In genomic region chr11:96981461-96981860, GRCm38 (mm10) we compare ENCODE assay signal across 16 mouse cellular contexts. TPM values are rescaled to one million over a fixed set of nuclear protein-coding genes. Genes with fewer than 3 reads are reported as not detected.
"Had no signal": no experiment of that assay in that cellular context is flagged by ENCODE, and none has a peak within 500 bp of the region (broad histone marks: within the 10 kb centered on the region; RNA-seq: fewer than 3 reads in every experiment).

No protein-coding gene starts in this region.

- H3K9me3 ChIP-seq: liver, embryonic 12.5 days; lung, embryonic 15.5 days; megakaryocyte, embryonic 14.5 days; midbrain, embryonic 12.5 days; stomach, embryonic 15.5 days had no signal

- H3K4me3 ChIP-seq: layer of hippocampus, adult 2 months; liver, embryonic 12.5 days; lung, embryonic 15.5 days; midbrain, embryonic 12.5 days; stomach, embryonic 15.5 days had no signal

- ATAC-seq: liver, embryonic 12.5 days; liver, postnatal 0 days had no signal

- H3K27ac ChIP-seq: layer of hippocampus, adult 2 months; liver, embryonic 12.5 days; lung, embryonic 15.5 days; macrophage; midbrain, embryonic 12.5 days; stomach, embryonic 15.5 days had no signal

- DNase-seq: kidney, postnatal 10 days; kidney, postnatal 4 days; liver, postnatal 0 days; lung, postnatal 14 days; right cerebral cortex, postnatal 14 days; thymus, adult 2 months; thymus, postnatal 25 days had no signal

- H3K36me3 ChIP-seq: liver, embryonic 12.5 days; lung, embryonic 15.5 days; midbrain, embryonic 12.5 days; stomach, embryonic 15.5 days had no signal

- H3K4me2 ChIP-seq: liver, embryonic 12.5 days; lung, embryonic 15.5 days; midbrain, embryonic 12.5 days; stomach, embryonic 15.5 days had no signal

- H3K9ac ChIP-seq: liver, embryonic 12.5 days; liver, postnatal 0 days; lung, embryonic 15.5 days; stomach, embryonic 15.5 days had no signal

RNA-seq across cellular contexts. Expression of gene Sp6, which starts 31.7 kb away (rescaled TPM):
- polyA plus RNA-seq: macrophage had no signal

RNA-seq across cellular contexts. Expression of gene Prr15l, which starts 53.6 kb away (rescaled TPM):
- total RNA-seq: layer of hippocampus, adult 2 months; layer of hippocampus, postnatal 10 days; left cerebral cortex, postnatal 36 days had no signal
- polyA plus RNA-seq: macrophage had no signal
